Mouse (Mus musculus): ENCODE measurements around the gene Nmur1. TPM values are rescaled to one million over a fixed set of nuclear protein-coding genes. Genes with fewer than 3 reads are reported as not detected.
A peak's percentile ranks its signal among the peaks of the same experiment; 100 is the strongest.

Gene Nmur1
- total and polyA plus RNA-seq, 3 experiments: not detected

GRCm38 (mm10) chr1:86395897-86396296, 30.1 kb downstream of the Nmur1 start:
- TF ChIP-seq SMC3 (IDR thresholded peaks at IDR 0.05; ENCODE audit: low read depth, low read length) (0 out of 2 replicates have a peak, but pooled peaks have one; percentile 24), KAT2A (conservative IDR thresholded peaks at IDR 0.05; ENCODE audit: low read depth, low read length) (no peak), RAD21 (IDR thresholded peaks at IDR 0.05; ENCODE audit: low read depth, low read length) (peak; percentile 27), CTCF (IDR thresholded peaks at IDR 0.05 in 2 of 3, conservative IDR thresholded peaks at IDR 0.05 in 1 of 3; ENCODE audit: control insufficient read depth in 1 of 3, insufficient read depth in 1 of 3, low read depth in 2 of 3, low read length in 3 of 3, poor library complexity in 1 of 3, severe bottlenecking in 1 of 3) (peak; percentile 45 to 51 (median 48))

GRCm38 (mm10) chr1:86394246-86394645, 31.8 kb downstream of the Nmur1 start:
- no peak for TF ChIP-seq ZKSCAN1 (IDR thresholded peaks at IDR 0.05; ENCODE audit: low read depth, low read length)
- no peak for TF ChIP-seq MAX (IDR thresholded peaks at IDR 0.05; ENCODE audit: low read length)
- Histone ChIP-seq H3K36me3 (ENCODE audit: control insufficient read depth in 1 of 2, insufficient read depth in 2 of 2, low read length in 2 of 2) (peaks cover 0 to 23% of the 10 kb centered on the region in 2 experiments; a peak in 2 of 4 replicates), H3K9me3 (replicated peaks; ENCODE audit: insufficient read depth, low read length) (no peaks in the 10 kb centered on the region), H3K9ac (ENCODE audit: control insufficient read depth, low read depth, low read length, poor library complexity, severe bottlenecking) (no peak overlapping the region), H3K27ac (ENCODE audit: control insufficient read depth, low read depth, low read length) (no peak overlapping the region), H3K4me1 (ENCODE audit: control insufficient read depth in 1 of 2, insufficient read depth in 2 of 2, low read length in 2 of 2) (peaks cover 11 to 23% of the 10 kb centered on the region in 2 experiments), H3K27me3 (ENCODE audit: control insufficient read depth in 1 of 2, insufficient read depth in 2 of 2, low read length in 2 of 2) (no peaks in the 10 kb centered on the region), H3K4me3 (ENCODE audit: control insufficient read depth in 1 of 2, insufficient read depth in 1 of 2, low read depth in 2 of 2, low read length in 2 of 2) (no peak overlapping the region), H3K79me2 (ENCODE audit: control insufficient read depth, insufficient read depth, low read length, poor library complexity) (no peaks in the 10 kb centered on the region)
- no peak for DNase-seq (ENCODE audit: low read depth, low spot score)

More at GRCm38 (mm10) chr1:86395897-86396296, 30.1 kb downstream of the Nmur1 start:
- H3K4me1 ChIP-seq (ENCODE audit: control insufficient read depth in 1 of 2, insufficient read depth in 2 of 2, low read length in 2 of 2): peaks cover 25 to 39% of the 10 kb centered on the region in 2 experiments
- no peak overlapping the region for H3K4me3 ChIP-seq (ENCODE audit: control insufficient read depth in 1 of 2, insufficient read depth in 1 of 2, low read depth in 2 of 2, low read length in 2 of 2)
- no peak overlapping the region for H3K27ac ChIP-seq (ENCODE audit: control insufficient read depth, low read depth, low read length)
- no peaks in the 10 kb centered on the region for H3K79me2 ChIP-seq (ENCODE audit: control insufficient read depth, insufficient read depth, low read length, poor library complexity)
- no peaks in the 10 kb centered on the region for H3K27me3 ChIP-seq (ENCODE audit: control insufficient read depth in 1 of 2, insufficient read depth in 2 of 2, low read length in 2 of 2)
- H3K9ac ChIP-seq (ENCODE audit: control insufficient read depth, low read depth, low read length, poor library complexity, severe bottlenecking): no peak overlapping the region
- peak; percentile 35 for DNase-seq (ENCODE audit: low read depth, low spot score)
- no peaks in the 10 kb centered on the region for H3K9me3 ChIP-seq (replicated peaks; ENCODE audit: insufficient read depth, low read length)
- H3K36me3 ChIP-seq (ENCODE audit: control insufficient read depth in 1 of 2, insufficient read depth in 2 of 2, low read length in 2 of 2): peaks cover 0 to 39% of the 10 kb centered on the region in 2 experiments; a peak in 2 of 4 replicates

DNA sequence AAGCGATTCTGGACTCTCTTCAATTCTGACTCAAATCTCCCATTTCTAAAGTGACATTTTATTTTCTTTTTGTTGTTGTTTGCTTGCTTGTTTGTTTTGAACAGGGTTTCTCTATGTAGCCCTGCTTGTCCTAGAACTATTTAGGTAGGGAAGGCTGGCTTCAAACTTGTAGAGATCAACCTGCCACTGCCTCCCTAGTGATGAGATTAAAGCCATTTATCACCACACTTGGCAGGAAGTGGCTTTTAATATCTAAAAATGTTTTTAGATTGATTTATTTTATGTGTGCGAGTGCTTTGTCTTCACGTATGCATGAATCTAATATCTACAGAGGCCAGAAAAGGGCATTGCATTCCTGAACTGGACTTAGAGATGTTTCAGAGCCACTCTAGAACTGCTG, 32.8 kb downstream of the Nmur1 start:
- no peak overlapping the region for H3K27ac ChIP-seq (ENCODE audit: control insufficient read depth, low read depth, low read length)
- TF ChIP-seq GATA1 (IDR thresholded peaks at IDR 0.05; ENCODE audit: low read depth, low read length): peak; percentile 51
- TF ChIP-seq E2F4 (IDR thresholded peaks at IDR 0.05; ENCODE audit: borderline replicate concordance, low read depth, low read length): no peak
- no peak for TF ChIP-seq MYB (IDR thresholded peaks at IDR 0.05; ENCODE audit: low read depth, low read length)
- no peak for TF ChIP-seq SMC3 (IDR thresholded peaks at IDR 0.05; ENCODE audit: low read depth, low read length)
- no peak for TF ChIP-seq TBP (IDR thresholded peaks at IDR 0.05; ENCODE audit: low read depth, low read length)
- TF ChIP-seq RCOR1 (IDR thresholded peaks at IDR 0.05; ENCODE audit: low read depth, low read length): peak; percentile 70
- H3K4me3 ChIP-seq (ENCODE audit: control insufficient read depth in 1 of 2, insufficient read depth in 1 of 2, low read depth in 2 of 2, low read length in 2 of 2): no peak overlapping the region
- DNase-seq (ENCODE audit: low read depth, low spot score): no peak
- H3K9ac ChIP-seq (ENCODE audit: control insufficient read depth, low read depth, low read length, poor library complexity, severe bottlenecking): no peak overlapping the region
- peaks cover 3 to 14% of the 10 kb centered on the region in 2 experiments for H3K4me1 ChIP-seq (ENCODE audit: control insufficient read depth in 1 of 2, insufficient read depth in 2 of 2, low read length in 2 of 2)
- peaks cover 0 to 14% of the 10 kb centered on the region in 2 experiments; a peak in 2 of 4 replicates for H3K36me3 ChIP-seq (ENCODE audit: control insufficient read depth in 1 of 2, insufficient read depth in 2 of 2, low read length in 2 of 2)
- no peaks in the 10 kb centered on the region for H3K27me3 ChIP-seq (ENCODE audit: control insufficient read depth in 1 of 2, insufficient read depth in 2 of 2, low read length in 2 of 2)
- H3K79me2 ChIP-seq (ENCODE audit: control insufficient read depth, insufficient read depth, low read length, poor library complexity): no peaks in the 10 kb centered on the region
- no peaks in the 10 kb centered on the region for H3K9me3 ChIP-seq (replicated peaks; ENCODE audit: insufficient read depth, low read length)
